Mouse (Mus musculus) right cerebral cortex, postnatal 25 days (tissue): ENCODE results near the gene Wdr90.

Experiments used
- DNase-seq: peaks from one replicate; pipeline ENCODE4 v3.0.0; 2022

The Wdr90 gene

GRCm38 (mm10) chr17:25860832-25861703 lies at the start of gene Wdr90:
TSS of gene Wdr90 (minus strand) at chr17:25861501.
- DNase-seq, result peak; percentile 95

GRCm38 (mm10) chr17:25907640-25908039 lies 46.3 kb upstream of the Wdr90 start:
- DNase-seq, result no peak

DNA sequence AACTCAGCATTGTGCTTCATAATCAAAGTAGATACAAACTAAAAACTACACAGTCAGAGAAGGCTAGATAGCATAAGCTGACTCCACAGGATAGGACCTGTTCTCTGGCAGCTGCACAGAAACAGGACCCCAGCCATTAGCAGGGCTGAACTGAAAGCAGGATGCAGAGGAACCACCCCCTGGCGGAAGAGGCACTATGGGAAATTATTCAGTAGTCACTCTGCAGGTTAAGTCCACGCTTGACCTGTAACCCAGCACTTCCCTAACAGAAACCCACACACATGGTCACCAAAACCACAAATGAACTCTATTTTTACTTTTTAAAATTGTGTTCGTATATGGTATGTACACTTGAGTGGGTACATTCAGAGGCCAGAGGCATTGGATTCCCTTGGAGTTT lies 41.8 kb upstream of the Wdr90 start:
- no peak for DNase-seq

DNA sequence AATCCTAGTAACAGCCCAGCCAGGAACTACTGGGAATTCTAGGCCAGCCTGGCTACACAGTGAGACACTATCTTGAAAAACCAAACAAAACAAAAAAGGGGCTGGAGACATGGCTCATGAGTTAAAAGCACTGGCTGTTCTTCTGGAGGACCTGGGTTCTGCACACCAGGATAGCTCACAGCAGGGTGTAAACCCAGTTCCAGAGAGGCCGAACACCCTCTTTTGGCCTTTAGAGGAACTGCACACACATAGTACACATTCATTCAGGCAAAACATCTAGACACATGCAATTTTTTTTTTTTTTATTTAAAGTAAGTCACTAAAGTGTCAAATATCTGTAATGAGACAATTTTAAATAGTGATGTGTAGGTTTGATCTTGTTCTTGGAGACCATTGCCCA lies 38.9 kb upstream of the Wdr90 start:
- DNase-seq, result no peak

- no peak for DNase-seq
Observed at GRCm38 (mm10) chr17:25895891-25896290, 34.6 kb upstream of the Wdr90 start.

DNA sequence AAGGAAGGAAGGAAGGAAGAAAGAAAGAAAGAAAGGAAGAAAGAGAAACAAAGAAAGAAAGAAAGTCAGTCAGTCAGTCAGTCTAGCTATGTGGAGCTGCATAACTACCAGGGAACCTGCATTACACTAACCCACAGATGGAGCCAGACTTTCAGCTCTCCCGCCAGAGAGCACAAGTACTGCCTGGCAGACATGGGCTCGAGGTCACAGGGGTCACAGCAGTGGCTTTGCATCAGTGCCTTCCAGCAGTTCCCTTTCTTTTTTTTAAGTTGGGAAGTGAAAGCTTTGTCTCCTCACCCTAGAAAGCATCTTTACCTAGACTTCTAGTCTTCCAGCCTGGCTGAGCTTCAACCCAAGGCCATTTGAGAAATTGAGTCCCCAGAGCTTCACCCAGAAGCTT lies 34.1 kb upstream of the Wdr90 start:
- DNase-seq, result no peak

GRCm38 (mm10) chr17:25893975-25894617 lies 32.8 kb upstream of the Wdr90 start:
- DNase-seq, result peak; percentile 61

DNA sequence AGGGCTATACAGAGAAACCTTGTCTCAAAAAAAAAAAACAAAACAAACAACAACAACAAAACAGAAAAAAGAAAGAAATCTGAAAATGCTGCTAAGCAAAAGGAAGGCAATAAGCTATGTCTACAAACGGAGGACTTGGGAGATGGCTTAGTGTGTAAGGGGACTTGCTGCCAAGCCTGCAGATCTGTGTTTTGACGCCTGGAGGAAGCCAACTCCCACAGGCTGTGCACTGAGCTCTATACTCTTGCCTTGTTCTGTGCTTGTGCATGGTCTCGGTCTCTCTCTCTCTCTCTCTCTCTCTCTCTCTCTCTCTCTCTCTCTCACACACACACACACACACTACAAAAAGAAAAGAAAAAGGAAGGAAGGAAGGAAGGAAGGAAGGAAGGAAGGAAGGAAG lies 27.5 kb upstream of the Wdr90 start:
- no peak for DNase-seq

DNA sequence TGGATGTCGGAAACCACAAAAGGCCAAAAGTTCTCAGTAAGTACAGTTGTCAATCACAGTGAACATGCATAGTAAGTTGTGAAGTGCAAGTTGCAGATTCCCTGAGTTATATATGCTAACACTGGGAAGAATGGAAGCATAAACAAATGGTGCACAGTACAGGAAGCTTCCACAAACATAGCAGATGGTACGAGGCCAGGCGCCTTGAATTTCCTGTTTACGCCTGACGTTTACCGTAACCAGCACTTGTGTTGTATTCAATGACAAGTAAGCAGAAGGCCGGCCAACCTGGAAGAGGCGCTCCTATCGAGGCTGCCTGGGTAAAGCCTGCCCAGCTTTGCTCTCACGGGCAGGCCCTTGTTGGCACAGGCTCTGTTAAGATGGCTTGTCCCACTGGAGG lies 26.2 kb upstream of the Wdr90 start:
- no peak for DNase-seq

DNA sequence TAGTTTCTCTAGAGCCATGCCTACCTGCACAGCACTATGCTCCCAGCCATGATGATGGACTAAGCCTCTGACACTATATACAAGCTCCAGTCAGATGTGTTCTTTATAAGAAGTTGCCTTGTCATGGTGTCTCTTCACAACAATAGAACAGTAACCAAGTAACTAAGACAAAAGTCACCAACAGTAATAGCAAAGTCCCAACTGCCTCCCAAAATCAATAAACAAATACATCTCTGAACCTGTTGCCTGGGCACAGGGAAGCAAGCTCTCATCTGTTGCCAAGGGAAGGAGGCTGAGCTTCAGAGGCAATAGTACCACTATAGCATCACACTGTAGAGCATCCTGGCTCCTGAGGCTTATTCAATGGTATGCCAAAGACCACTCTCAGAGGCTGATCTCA lies 25.5 kb upstream of the Wdr90 start:
- DNase-seq, result no peak

- no peak for DNase-seq
Observed at GRCm38 (mm10) chr17:25885636-25886035, 24.3 kb upstream of the Wdr90 start.

DNA sequence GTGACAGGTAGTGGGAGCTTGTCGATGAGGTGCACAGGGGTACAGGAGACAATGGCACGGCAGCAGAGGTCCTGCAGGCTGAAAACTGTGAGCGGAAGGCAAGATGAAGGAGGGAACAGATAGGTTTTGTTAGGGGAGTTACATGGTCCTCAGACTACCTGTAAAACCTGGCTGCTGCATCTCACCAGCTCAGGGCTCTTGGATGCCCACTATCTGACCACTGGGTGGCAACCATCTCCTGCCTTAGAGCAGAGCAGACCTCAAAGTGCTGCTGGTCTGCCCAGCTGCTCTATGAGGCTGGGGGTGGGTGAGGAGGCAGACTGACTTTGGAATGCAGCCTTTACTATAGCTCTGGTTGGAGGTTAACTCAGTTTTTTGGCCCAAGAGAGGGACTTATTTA lies 22.5 kb upstream of the Wdr90 start:
- DNase-seq, result no peak

- DNase-seq, result no peak
Observed at GRCm38 (mm10) chr17:25883268-25883667, 22.0 kb upstream of the Wdr90 start.

- no peak for DNase-seq
Observed at GRCm38 (mm10) chr17:25882306-25882705, 21.0 kb upstream of the Wdr90 start.

DNA sequence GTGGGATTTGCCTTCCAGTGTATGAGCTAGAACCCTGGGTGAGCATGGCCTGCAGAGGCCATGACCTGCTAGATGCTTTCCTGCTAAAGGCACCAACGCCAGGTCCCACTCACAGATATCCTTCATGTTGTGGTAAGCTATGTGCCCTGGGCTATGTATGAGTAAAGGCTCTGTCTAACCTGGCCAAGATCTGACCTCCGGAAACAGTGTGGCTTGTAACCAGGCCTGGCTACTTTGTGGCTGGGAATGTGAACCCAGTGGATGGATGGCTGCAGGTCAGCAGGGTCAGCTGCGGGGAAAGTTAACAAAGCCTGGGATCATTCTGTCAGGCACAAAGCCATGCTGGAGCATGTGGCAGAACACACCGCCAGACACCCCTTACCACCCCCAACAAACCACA lies 20.4 kb upstream of the Wdr90 start:
- no peak for DNase-seq

DNA sequence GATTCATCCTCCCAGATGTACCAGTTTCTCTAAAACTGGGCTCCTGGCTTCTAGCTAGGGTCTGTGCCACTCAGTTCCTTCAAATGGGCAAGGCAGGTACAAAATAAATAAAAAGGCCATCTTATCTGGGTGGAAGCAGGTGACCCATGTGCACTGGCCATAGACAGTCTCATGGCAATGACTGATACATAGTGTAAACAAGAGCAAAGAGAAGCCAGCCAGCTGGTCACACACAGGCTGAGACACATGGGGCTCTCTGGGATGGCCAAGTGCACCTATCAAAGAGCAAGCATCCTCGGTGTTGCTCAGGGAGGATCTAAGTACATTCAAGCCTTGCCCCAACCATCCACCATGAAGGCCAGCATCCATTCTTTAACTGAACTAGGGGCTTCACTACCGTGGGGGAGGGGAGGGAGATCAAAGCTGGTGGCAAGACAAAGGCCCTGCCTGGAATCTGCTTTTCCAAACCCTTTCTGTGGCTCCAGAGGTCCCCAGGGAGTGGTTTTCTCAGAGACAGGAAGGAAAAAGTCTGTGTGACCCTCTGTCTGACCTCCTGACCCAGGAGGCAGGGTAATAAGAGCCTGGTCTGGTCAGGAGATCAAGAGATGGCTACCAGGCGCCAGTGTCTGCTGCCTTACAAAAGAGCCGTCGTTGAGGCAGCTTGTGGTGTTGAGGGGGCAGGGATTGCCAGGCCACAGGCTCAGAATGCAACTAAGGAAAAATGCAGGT lies 19.8 kb upstream of the Wdr90 start:
- no peak for DNase-seq

DNA sequence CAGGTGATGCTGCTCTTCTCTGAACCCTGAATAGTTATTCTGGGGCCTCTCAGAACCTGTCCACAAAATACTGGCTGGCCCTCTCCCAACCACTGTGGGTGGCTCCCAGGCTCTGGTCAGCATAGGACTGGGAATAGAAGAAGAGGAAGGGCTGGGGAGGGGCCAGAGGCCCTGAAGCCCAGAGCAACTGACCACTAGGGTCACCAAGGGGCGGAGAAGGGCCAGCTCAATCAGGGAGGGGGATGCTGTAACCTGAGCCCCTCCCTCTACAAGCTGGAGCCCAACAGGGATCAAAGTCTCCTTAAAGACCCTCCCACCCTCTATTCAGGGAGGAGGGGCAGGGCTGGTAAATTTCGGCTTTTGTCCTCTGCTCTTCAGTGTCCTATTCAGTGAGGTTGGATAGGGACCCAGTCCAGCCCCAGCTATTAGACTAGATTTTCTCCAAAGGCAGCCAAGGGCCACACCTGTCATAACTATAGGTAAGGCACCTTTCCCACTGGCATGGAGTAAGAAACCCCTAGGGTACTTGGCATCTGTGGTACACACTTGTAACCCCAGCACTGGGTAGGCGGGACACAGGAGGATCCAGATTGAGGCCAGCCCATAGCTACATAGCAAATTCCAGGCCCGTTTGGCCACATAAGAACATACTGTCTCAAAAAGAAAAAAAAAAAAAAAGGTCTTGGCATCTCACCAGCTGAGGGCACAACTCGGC lies 19.1 kb upstream of the Wdr90 start, which contains the start of gene Wfikkn1:
TSS of gene Wfikkn1 (minus strand) at position 663 of the 715 bp plus-strand sequence.
- no peak for DNase-seq

DNA sequence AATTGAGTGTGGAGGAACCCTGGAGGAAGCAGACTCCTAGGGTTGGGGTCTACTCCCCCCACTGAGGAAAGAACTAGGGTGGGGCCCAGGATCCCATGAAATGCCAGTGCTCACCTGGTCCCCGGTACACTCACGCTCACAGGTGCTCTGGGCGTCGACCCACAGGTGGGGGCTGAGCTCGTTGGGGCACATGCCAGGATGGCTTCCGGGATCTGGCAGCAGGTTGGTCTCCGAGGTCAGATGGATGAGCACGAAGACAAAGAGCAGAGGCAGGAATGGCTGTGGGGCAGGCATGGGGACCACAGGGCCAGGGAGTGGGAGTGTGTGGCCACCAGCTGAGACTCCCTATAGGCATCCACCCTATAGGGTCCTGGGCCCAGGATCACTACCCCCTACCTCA lies 18.4 kb upstream of the Wdr90 start:
- DNase-seq, result no peak

- DNase-seq, result no peak
Observed at GRCm38 (mm10) chr17:25879261-25879660, 18.0 kb upstream of the Wdr90 start.

DNA sequence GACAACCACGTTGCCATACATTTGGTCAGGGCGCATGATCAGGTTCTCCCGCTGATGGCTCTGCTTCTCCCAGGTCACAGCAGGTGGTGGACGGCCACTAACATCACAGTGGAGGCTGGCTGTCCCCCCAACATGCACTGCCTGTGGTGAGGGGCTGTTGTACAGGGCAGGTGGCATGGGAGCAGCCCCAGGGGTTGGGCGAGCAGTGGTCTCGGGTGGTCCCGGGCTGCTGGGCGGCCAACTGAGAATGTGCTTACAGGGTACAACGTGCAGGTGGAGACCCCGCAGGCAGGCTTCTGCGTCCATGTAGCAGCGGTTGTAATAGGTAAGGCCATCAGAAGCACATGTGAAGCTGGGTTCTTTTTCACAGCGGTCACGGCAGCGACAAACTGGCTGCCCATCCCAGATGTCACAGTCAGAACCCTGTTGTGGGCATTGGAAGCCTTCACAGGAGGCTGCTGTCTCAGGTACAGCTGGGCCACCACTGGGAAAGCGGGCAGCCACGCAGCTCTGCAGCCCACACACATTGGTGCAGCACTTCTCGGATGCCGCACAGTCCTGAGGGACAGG lies 17.4 kb upstream of the Wdr90 start:
- no peak for DNase-seq

DNA sequence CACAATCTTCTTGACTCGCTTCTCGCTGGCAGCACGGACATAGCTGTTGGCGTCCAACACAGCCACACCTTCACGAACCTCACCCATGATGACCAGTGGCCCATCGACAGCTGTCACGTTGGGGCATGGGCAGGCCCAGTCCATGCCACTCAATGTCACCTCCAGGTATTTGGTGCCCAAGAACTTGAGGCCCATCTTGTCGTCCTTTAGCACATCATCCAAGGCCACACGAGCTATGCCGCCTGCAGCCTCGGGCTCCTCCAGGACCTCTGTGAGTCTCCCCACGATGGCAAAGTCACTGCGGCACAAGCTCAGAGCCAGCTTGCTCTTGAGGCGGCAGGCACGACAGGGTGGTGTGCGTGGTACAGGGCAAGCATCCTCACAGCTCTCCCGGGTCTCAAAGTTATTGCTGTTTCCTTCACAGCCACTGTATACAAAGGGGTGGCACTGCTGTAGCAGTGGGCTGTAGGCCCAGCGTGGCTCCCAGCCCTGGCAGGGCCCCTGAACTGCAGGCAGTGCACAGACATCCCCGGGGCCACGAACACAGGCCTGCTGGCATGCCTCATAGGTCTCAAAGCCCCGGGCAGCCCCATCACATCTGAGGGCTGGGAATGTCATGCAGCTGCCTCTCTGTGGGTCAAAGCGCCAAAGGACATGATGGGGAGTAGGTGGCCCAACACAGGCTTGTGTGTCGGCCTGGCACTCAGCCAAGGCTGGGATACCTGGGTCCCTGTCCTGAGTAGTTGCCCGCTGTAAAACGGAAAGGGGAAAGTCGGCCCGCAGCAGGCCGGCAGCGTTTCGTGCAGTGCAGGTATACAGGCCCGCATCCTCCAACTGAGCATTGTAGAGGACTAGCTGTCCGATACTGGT lies 16.7 kb upstream of the Wdr90 start:
- DNase-seq, result no peak

GRCm38 (mm10) chr17:25877025-25877424 lies 15.7 kb upstream of the Wdr90 start:
- DNase-seq, result no peak
